Mouse (Mus musculus) midbrain, embryonic 16.5 days (tissue): ENCODE measurements around the gene Tax1bp3. TPM values are rescaled to one million over a fixed set of nuclear protein-coding genes. Genes with fewer than 3 reads are reported as not detected.

Source experiments
- ATAC-seq: fragments of 200-750 bp; cut with Nextera tagmentation; 2 replicates; pipeline ENCODE4 v1.8.0; 2017; ENCODE audit warnings: moderate TSS enrichment
- H3K27ac ChIP-seq: fragments of 300-500 bp; sonication (generic); 2 replicates; pipeline ENCODE4 v1.5.1; 2014; ENCODE audit warnings: mild to moderate bottlenecking, low read length, mixed read lengths
- H3K27me3 ChIP-seq: fragments of 300-500 bp; sonication (generic); 2 replicates; pipeline ENCODE4 v1.6.1; 2014; ENCODE audit warnings: low read depth, low read length, mixed read lengths; ENCODE audit not compliant: control insufficient read depth, insufficient read depth
- H3K36me3 ChIP-seq: fragments of 300-500 bp; sonication (generic); 2 replicates; pipeline ENCODE4 v1.6.1; 2014; ENCODE audit warnings: mild to moderate bottlenecking, low read length, moderate library complexity, mixed read lengths; ENCODE audit not compliant: control insufficient read depth, insufficient read depth
- H3K4me1 ChIP-seq: fragments of 300-500 bp; sonication (generic); 2 replicates; pipeline ENCODE4 v1.6.1; 2014; ENCODE audit warnings: mild to moderate bottlenecking, low read length, mixed read lengths; ENCODE audit not compliant: control insufficient read depth, insufficient read depth
- H3K4me2 ChIP-seq: fragments of 300-500 bp; sonication (generic); 2 replicates; pipeline ENCODE4 v1.6.1; 2014; ENCODE audit warnings: mild to moderate bottlenecking, low read length, mixed read lengths
- H3K4me3 ChIP-seq: fragments of 300-500 bp; sonication (generic); 2 replicates; pipeline ENCODE4 v1.5.1; 2014; ENCODE audit warnings: low read depth, mild to moderate bottlenecking, low read length, moderate library complexity, mixed read lengths
- H3K9ac ChIP-seq: fragments of 300-500 bp; sonication (generic); 2 replicates; pipeline ENCODE4 v1.6.1; 2014; ENCODE audit warnings: low read depth, low read length, mixed read lengths
- H3K9me3 ChIP-seq: fragments of 300-500 bp; sonication (generic); replicated peaks from 2 replicates; pipeline ENCODE4 v1.6.1; 2014; ENCODE audit warnings: mild to moderate bottlenecking, low read length, mixed read lengths; ENCODE audit not compliant: control insufficient read depth, poor library complexity, severe bottlenecking
- WGBS: fragments of 180-500 bp; shearing (Covaris S2); extraction: QIAGEN DNeasy Blood & Tissue Kit; methylation state at CpG from one replicate; pipeline ENCODE4 v1.1.7; 2014; 5-methylcytosine and 5-hydroxymethylcytosine counted together
- polyA plus RNA-seq: library from polyadenylated mRNA; unstranded; fragments of >200 nt; fragmentation: Nextera tagmentation; extraction: Ambion mirVana; gene quantifications from 2 replicates; pipeline ENCODE4 v1.2.1, GENCODE M21; 2015

Gene Tax1bp3
- polyA plus RNA-seq, 1 experiment from 2014 or later, result 132 TPM

DNA sequence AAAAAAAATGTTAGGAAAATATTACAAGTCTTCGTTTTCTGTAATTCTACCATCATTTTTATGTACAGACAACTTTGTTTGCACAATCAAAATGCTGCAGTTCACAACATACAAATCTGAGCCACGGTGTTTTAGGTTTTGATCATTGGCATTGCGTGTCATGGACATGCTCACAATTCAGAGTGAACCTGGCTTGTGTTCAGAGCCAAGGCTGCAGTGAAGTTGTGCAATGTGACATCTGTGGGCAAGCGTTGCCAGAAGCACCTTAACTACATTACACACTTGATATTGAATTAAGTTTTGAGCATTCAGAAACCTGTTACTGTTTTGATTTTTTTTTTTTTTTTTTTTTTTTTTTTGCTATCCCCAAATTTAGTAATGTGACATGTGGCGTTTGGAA, 53.2 kb downstream of the Tax1bp3 start:
- no peak overlapping the region for H3K4me3 ChIP-seq
- H3K27ac ChIP-seq, result no peak overlapping the region
- H3K9me3 ChIP-seq, result no peaks in the 10 kb centered on the region; the same call in 1 of the 2 replicates
- WGBS, result 93% methylated on average over 5 of the region's 5 CpGs
- H3K4me2 ChIP-seq, result no peak overlapping the region
- no peaks in the 10 kb centered on the region for H3K4me1 ChIP-seq
- H3K9ac ChIP-seq, result no peak overlapping the region
- no peaks in the 10 kb centered on the region for H3K36me3 ChIP-seq
- ATAC-seq, result no peak
- no peaks in the 10 kb centered on the region for H3K27me3 ChIP-seq

DNA sequence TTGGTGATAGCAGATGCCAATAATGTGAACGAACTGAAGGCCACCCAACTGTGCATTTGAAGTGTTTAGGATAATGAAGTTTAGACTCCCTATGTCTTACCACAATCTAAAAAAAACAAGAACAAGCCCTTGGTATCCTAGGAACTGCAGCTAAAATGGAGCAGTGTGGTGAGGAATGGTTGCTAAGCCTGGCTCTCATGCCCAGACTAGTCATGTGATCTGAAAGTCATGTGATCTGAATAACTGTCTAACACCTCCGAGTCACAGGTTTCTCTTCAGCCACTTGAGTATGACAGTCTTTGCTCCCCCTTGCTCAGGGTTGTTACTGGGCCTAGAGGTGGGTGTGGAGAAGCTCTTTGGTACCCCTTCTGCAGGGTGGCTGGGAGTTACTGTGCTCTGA, 55.6 kb downstream of the Tax1bp3 start:
- Histone ChIP-seq H3K4me3 (no peak overlapping the region), H3K27me3 (no peaks in the 10 kb centered on the region), H3K4me2 (no peak overlapping the region), H3K36me3 (no peaks in the 10 kb centered on the region), H3K9ac (no peak overlapping the region), H3K4me1 (no peaks in the 10 kb centered on the region), H3K9me3 (no peaks in the 10 kb centered on the region; the same call in 1 of the 2 replicates), H3K27ac (no peak overlapping the region)
- no peak for ATAC-seq
- 59% methylated on average over 2 of the region's 2 CpGs for WGBS

Other genes with a start within 250 kb of the Tax1bp3 start
- 1.2 and 1.7 TPM in 2 replicates for gene Atp2a3, start 215.9 kb upstream of the Tax1bp3 start, polyA plus RNA-seq
- gene P2rx1, start 178.0 kb upstream of the Tax1bp3 start, polyA plus RNA-seq, result 0.30 and 0.48 TPM in 2 replicates
- gene Camkk1, start 158.1 kb upstream of the Tax1bp3 start, polyA plus RNA-seq, result 31.9 and 33.6 TPM in 2 replicates
- 9.8 and 12.1 TPM in 2 replicates for gene Ncbp3, start 129.3 kb upstream of the Tax1bp3 start, polyA plus RNA-seq
- gene Itgae, start 86.5 kb upstream of the Tax1bp3 start, polyA plus RNA-seq, result 0.24 and 0.25 TPM in 2 replicates
- gene Haspin, start 38.8 kb upstream of the Tax1bp3 start, polyA plus RNA-seq, result 1.6 and 2.1 TPM in 2 replicates
- gene P2rx5, start 16.7 kb upstream of the Tax1bp3 start, polyA plus RNA-seq, result 0.29 and 0.42 TPM in 2 replicates
- gene Emc6, start within 50 bp of the Tax1bp3 start, polyA plus RNA-seq, result 127 and 133 TPM in 2 replicates
- gene Ctns, start 22.0 kb downstream of the Tax1bp3 start, polyA plus RNA-seq, result 18.6 and 20.1 TPM in 2 replicates
- gene Shpk, start 22.4 kb downstream of the Tax1bp3 start, polyA plus RNA-seq, result 2.1 and 2.4 TPM in 2 replicates
- gene Trpv1, start 57.2 kb downstream of the Tax1bp3 start, polyA plus RNA-seq, result 0.20 and 0.38 TPM in 2 replicates
- gene Trpv3, start 90.3 kb downstream of the Tax1bp3 start, polyA plus RNA-seq, result 0.19 and 0.31 TPM in 2 replicates
- 0.67 and 1.8 TPM in 2 replicates for gene Aspa, start 152.5 kb downstream of the Tax1bp3 start, polyA plus RNA-seq
- not detected in 2 replicates for gene Gm49340, start 152.7 kb downstream of the Tax1bp3 start, polyA plus RNA-seq
- 0.29 TPM in 1 of 2 replicates, not detected in the other for gene Spata22, start 152.7 kb downstream of the Tax1bp3 start, polyA plus RNA-seq
- not detected in 2 replicates for gene Olfr20, start 173.7 kb downstream of the Tax1bp3 start, polyA plus RNA-seq
- gene Olfr376, start 194.2 kb downstream of the Tax1bp3 start, polyA plus RNA-seq, result not detected in 2 replicates
- gene Olfr1, start 222.5 kb downstream of the Tax1bp3 start, polyA plus RNA-seq, result not detected in 2 replicates